Mouse (Mus musculus): ENCODE measurements at regions not wholly inside any gene's neighbourhood (a gene's known extent, or its start where the extent isn't known, plus 50 kb on each side); places are given as distances from the start of the nearest gene placed in this dataset.

- no peak for ATAC-seq (ENCODE audit: insufficient number of reproducible peaks, low FRiP score, low TSS enrichment)
Measured at GRCm38 (mm10) chr8:115771060-115771459, 63.5 kb upstream of the Maf start.

DNA sequence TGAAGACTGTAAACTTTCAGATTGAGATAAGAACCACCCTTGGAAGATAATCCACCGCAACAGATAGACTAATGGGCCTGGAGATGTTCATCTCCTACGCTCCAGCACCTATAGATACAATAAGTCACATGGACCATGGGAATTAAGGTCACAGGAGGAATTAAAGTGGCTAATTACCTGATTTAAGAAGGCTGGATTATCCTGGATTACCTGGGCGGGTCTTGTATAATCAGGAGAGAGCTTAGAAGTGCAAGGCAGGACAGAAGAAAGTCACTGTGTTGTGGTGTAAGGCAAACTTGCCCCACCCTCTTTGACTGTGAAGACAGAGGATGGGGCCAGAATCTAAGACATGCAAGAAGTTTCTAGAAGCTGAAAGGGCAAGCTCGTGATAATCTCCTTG, 61.0 kb upstream of the Maf start:
- no peak for ATAC-seq (ENCODE audit: insufficient number of reproducible peaks, low FRiP score, low TSS enrichment)

DNA sequence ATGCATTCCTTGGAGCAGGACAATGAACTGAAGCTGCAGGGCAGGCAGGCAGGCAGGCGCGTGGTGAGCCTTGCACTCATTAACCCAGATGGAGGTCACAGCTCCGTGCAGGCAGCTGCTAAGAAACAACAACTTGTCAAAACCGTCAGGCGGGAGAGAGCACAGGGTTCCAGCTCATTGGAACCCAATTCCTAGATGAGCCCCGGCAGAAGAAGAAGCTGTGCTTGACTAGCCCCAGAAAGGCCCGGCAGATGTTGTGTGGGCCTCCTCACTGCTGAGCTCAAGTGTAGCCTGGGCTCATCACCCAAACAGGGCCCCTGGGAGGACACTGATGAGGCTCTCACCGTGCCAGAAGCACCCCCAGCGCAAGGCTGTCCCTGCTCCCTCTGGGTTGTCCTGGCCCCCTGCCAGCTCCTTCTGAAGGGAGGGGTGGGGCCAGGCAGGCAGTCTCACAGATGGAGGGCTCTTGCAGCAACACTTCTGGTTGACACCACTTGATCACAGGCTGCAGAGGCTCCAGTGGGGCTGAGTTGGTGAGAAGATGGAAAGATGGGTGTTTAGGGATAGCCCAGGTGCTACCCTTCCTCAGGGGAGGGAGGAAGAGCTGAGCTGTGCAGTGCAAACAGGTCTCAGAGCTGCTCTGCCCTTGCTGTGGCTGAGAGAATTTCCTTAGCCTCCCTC, 58.8 kb upstream of the Maf start:
- peak; percentile 24; the same call in 1 of the 2 replicates for ATAC-seq (ENCODE audit: insufficient number of reproducible peaks, low FRiP score, low TSS enrichment)

- ATAC-seq (ENCODE audit: insufficient number of reproducible peaks, low FRiP score, low TSS enrichment), result peak; percentile 43; the same call in 1 of the 2 replicates
Measured at GRCm38 (mm10) chr8:115764551-115764950, 57.0 kb upstream of the Maf start.

DNA sequence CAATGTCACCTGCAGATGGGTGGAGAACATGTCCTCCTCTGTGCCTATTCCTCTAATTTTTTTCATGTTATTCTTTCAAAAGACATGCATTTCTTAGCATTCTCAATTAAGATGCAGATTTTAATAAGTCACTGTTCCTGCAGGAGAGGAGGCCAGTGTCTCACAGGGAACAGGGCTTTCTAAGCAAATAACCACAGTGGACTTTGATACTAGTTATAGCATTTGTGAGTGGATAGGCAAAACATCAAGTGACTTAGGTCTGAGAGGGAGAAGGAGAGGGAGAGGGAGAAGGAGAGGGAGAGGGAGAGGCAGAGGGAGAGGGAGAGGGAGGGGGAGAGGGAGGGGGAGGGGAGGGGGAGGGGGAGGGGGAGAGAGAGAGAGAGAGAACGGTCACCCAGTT, 50.4 kb upstream of the Maf start:
- ATAC-seq (ENCODE audit: insufficient number of reproducible peaks, low FRiP score, low TSS enrichment), result no peak
